Mouse (Mus musculus) right cerebral cortex, postnatal 25 days (tissue): Measurements from ENCODE around the gene Rhag.

ENCODE experiments used
- DNase-seq: peaks from one replicate; pipeline ENCODE4 v3.0.0; 2022

Gene Rhag

GRCm38 (mm10) chr17:40877741-40878140, 66.8 kb downstream of the Rhag start:
- no peak for DNase-seq

GRCm38 (mm10) chr17:40879528-40879923, 68.6 kb downstream of the Rhag start:
- no peak for DNase-seq

- peak; percentile 11 for DNase-seq
Observed at GRCm38 (mm10) chr17:40879924-40880691, 69.2 kb downstream of the Rhag start, which contains the start of gene 9130008F23Rik. TSS of gene 9130008F23Rik (minus strand) at chr17:40880559.

- DNase-seq = no peak
Observed at GRCm38 (mm10) chr17:40882172-40882571, 71.2 kb downstream of the Rhag start.

GRCm38 (mm10) chr17:40885155-40885554, 74.2 kb downstream of the Rhag start:
- DNase-seq = no peak

GRCm38 (mm10) chr17:40887849-40888536, 77.1 kb downstream of the Rhag start:
- no peak for DNase-seq
